ENCODE assay signal across 28 mouse cellular contexts in the genomic region with DNA sequence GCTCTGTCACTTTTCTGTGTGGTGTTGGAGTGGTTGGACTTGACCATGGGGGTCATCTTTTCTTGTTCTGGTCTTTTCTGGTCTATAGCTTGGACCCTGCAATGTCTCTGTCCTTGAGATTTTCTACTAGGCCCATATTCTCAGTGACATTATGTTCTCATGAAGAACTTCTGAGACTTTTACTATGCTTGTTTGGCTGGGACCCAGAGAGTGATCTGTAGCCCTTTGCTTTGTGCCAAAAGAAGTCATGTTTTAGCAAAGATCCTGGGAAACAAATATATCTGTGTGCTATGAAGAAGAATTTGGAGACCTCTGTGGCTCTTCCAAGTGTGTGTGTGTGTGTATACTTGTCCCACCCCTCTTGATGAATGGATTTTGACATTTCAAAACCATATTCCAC.
DNase-seq lines count a peak whose midpoint lies in the region; ATAC-seq and TF ChIP-seq lines count a peak whose summit lies in the region.
"Had no signal": no experiment of that assay in that cellular context is flagged by ENCODE, and none has a peak within 500 bp of the region (broad histone marks: within the 10 kb centered on the region; RNA-seq: fewer than 3 reads in every experiment).

No protein-coding gene starts in this region.

- no peak for TF ChIP-seq EP300 in lung, postnatal 0 days (IDR thresholded peaks at IDR 0.05)

- no peaks in the 10 kb centered on the region for H3K36me3 ChIP-seq in embryonic facial prominence, embryonic 14.5 days (ENCODE audit: control insufficient read depth, insufficient read depth, low read length)
- H3K36me3 ChIP-seq in embryonic facial prominence, embryonic 10.5 days (replicated peaks): no peaks in the 10 kb centered on the region
- H3K36me3 ChIP-seq in lung, embryonic 14.5 days (ENCODE audit: insufficient read depth): no peaks in the 10 kb centered on the region
- H3K36me3 ChIP-seq in lung, postnatal 0 days (ENCODE audit: insufficient read depth, low read length): no peaks in the 10 kb centered on the region
- H3K36me3 ChIP-seq: embryonic facial prominence, embryonic 13.5 days; G1E had no signal

- ATAC-seq in embryonic facial prominence, embryonic 14.5 days (ENCODE audit: low read depth): no peak
- no peak for ATAC-seq in lung, embryonic 14.5 days (ENCODE audit: insufficient read depth)
- ATAC-seq in lung, postnatal 0 days: no peak
- ATAC-seq: forebrain, embryonic 14.5 days; hindbrain, postnatal 0 days; inflammation-experienced regulatory T-cells, adult 6 months had no signal

- no peak overlapping the region for H3K4me2 ChIP-seq in embryonic facial prominence, embryonic 14.5 days (ENCODE audit: low read depth, low read length)
- H3K4me2 ChIP-seq in lung, embryonic 14.5 days: no peak overlapping the region
- no peak overlapping the region for H3K4me2 ChIP-seq in lung, postnatal 0 days (replicated peaks; ENCODE audit: low read depth, low read length)
- H3K4me2 ChIP-seq: embryonic facial prominence, embryonic 13.5 days; heart, embryonic 11.5 days; hindbrain, embryonic 14.5 days had no signal

- H3K4me1 ChIP-seq in embryonic facial prominence, embryonic 14.5 days (ENCODE audit: control insufficient read depth, insufficient read depth, low read length): no peaks in the 10 kb centered on the region
- H3K4me1 ChIP-seq in embryonic facial prominence, embryonic 10.5 days: no peaks in the 10 kb centered on the region
- H3K4me1 ChIP-seq in lung, embryonic 14.5 days (ENCODE audit: insufficient read depth): no peaks in the 10 kb centered on the region
- H3K4me1 ChIP-seq in lung, postnatal 0 days (ENCODE audit: insufficient read depth, low read depth, low read length): no peaks in the 10 kb centered on the region
- H3K4me1 ChIP-seq: embryonic facial prominence, embryonic 13.5 days had no signal

- DNase-seq in embryonic facial prominence, embryonic 14.5 days (ENCODE audit: low spot score): peak; percentile 36
- no peak for DNase-seq in embryonic facial prominence, embryonic 10.5 days (ENCODE audit: low spot score)
- DNase-seq in lung, embryonic 14.5 days: peak; percentile 23
- no peak for DNase-seq in lung, postnatal 0 days (ENCODE audit: low spot score)
- peak; percentile 43 for DNase-seq in testis, postnatal 10 days (ENCODE audit: low spot score)
- DNase-seq in testis, postnatal 14 days (ENCODE audit: low spot score): no peak
- DNase-seq in embryo, embryonic 11 days: no peak
- no peak for DNase-seq in embryo, embryonic 10.5 days (ENCODE audit: low spot score)
- DNase-seq: adrenal gland, adult 8-10 months; adrenal gland, postnatal 25 days; B cell, adult 2 months; cerebellum, adult 11-12 months; cerebellum, adult 8-10 months; cerebellum, postnatal 10 days; cerebellum, postnatal 36 days; forebrain, postnatal 0 days; gastrocnemius, adult 2 months; gastrocnemius, postnatal 14 days; heart, adult 11 months; heart, postnatal 36 days had no signal

- TF ChIP-seq CTCF in lung, embryonic 14.5 days (IDR thresholded peaks at IDR 0.05; ENCODE audit: low read depth): no peak
- TF ChIP-seq CTCF in lung, postnatal 0 days (IDR thresholded peaks at IDR 0.05): no peak

- no peak overlapping the region for H3K9ac ChIP-seq in embryonic facial prominence, embryonic 14.5 days (ENCODE audit: low read depth, low read length)
- no peak overlapping the region for H3K9ac ChIP-seq in lung, embryonic 14.5 days
- H3K9ac ChIP-seq in lung, postnatal 0 days (replicated peaks; ENCODE audit: low read depth): no peak overlapping the region
- H3K9ac ChIP-seq: embryonic facial prominence, embryonic 13.5 days; forebrain, postnatal 0 days; hindbrain, embryonic 14.5 days had no signal

- H3K9me3 ChIP-seq in embryonic facial prominence, embryonic 14.5 days (ENCODE audit: control insufficient read depth, low read length): 0 out of 2 replicates have a peak, but pooled peaks cover 7% of the 10 kb centered on the region
- no peaks in the 10 kb centered on the region for H3K9me3 ChIP-seq in embryonic facial prominence, embryonic 10.5 days
- H3K9me3 ChIP-seq in lung, embryonic 14.5 days (ENCODE audit: low read depth, low read length): no peaks in the 10 kb centered on the region
- no peaks in the 10 kb centered on the region for H3K9me3 ChIP-seq in lung, postnatal 0 days (ENCODE audit: low read length)
- H3K9me3 ChIP-seq: embryonic facial prominence, embryonic 13.5 days; G1E had no signal

- H3K27me3 ChIP-seq in embryonic facial prominence, embryonic 14.5 days (replicated peaks; ENCODE audit: control insufficient read depth, insufficient read depth, low read length): no peaks in the 10 kb centered on the region
- no peaks in the 10 kb centered on the region for H3K27me3 ChIP-seq in embryonic facial prominence, embryonic 10.5 days (replicated peaks; ENCODE audit: low read depth, poor library complexity, severe bottlenecking)
- no peaks in the 10 kb centered on the region for H3K27me3 ChIP-seq in lung, embryonic 14.5 days (ENCODE audit: insufficient read depth, low read length)
- H3K27me3 ChIP-seq in lung, postnatal 0 days (replicated peaks; ENCODE audit: insufficient read depth, low read length): no peaks in the 10 kb centered on the region
- H3K27me3 ChIP-seq: CH12.LX; embryonic facial prominence, embryonic 13.5 days had no signal

- H3K4me3 ChIP-seq in embryonic facial prominence, embryonic 14.5 days (ENCODE audit: low read depth, low read length): no peak overlapping the region
- no peak overlapping the region for H3K4me3 ChIP-seq in embryonic facial prominence, embryonic 10.5 days
- no peak overlapping the region for H3K4me3 ChIP-seq in lung, embryonic 14.5 days (ENCODE audit: low read depth, low read length)
- no peak overlapping the region for H3K4me3 ChIP-seq in lung, postnatal 0 days (ENCODE audit: low read depth, low read length)
- H3K4me3 ChIP-seq: embryonic facial prominence, embryonic 13.5 days; gastrocnemius, adult 2 months had no signal

- no peak overlapping the region for H3K27ac ChIP-seq in embryonic facial prominence, embryonic 14.5 days (replicated peaks; ENCODE audit: low read depth, low read length)
- no peak overlapping the region for H3K27ac ChIP-seq in embryonic facial prominence, embryonic 10.5 days (replicated peaks)
- H3K27ac ChIP-seq in lung, embryonic 14.5 days (ENCODE audit: low read depth): no peak overlapping the region
- H3K27ac ChIP-seq in lung, postnatal 0 days (ENCODE audit: low read length): no peak overlapping the region
- H3K27ac ChIP-seq: embryonic facial prominence, embryonic 13.5 days; gastrocnemius, adult 2 months; hindbrain, embryonic 14.5 days; hindbrain, postnatal 0 days had no signal

Comparison
In these comparisons a context has a peak if more than half of its experiments do, and no peak if none do; other contexts are left out.
1. DNase-seq: peak in embryonic facial prominence, embryonic 14.5 days (single experiment), lung, embryonic 14.5 days (single experiment) and testis, postnatal 10 days (single experiment); none in embryonic facial prominence, embryonic 10.5 days (single experiment), lung, postnatal 0 days (single experiment), testis, postnatal 14 days (single experiment), embryo, embryonic 11 days (single experiment) and embryo, embryonic 10.5 days (single experiment).